Mouse (Mus musculus): Measurements from ENCODE around the gene 1190002N15Rik. TPM values are rescaled to one million over a fixed set of nuclear protein-coding genes. Genes with fewer than 3 reads are reported as not detected.

1190002N15Rik gene
- 10 to 100 TPM; 37.9 to 43.3 TPM for total RNA-seq (2021)

GRCm38 (mm10) chr9:94537970-94538822, at the start of gene 1190002N15Rik:
TSS of gene 1190002N15Rik (minus strand) at chr9:94538081.
- DNase-seq (ENCODE audit: low spot score in 2 of 2) = peak; percentile 92 to 94
- intact Hi-C loops (cut with DNase I) = loop anchor here (5.0 to 10.0 kb wide), 5 partner anchors 69 to 1916 kb away; no protein-coding TSS in a partner anchor

- no peak for DNase-seq (ENCODE audit: low spot score in 2 of 2)
- intact Hi-C loops (cut with DNase I) = no loop called here
Observed at GRCm38 (mm10) chr9:94582309-94582708, 44.4 kb upstream of the 1190002N15Rik start.

GRCm38 (mm10) chr9:94581661-94582060, 43.8 kb upstream of the 1190002N15Rik start:
- intact Hi-C loops (cut with DNase I) = no loop called here
- DNase-seq (ENCODE audit: low spot score in 2 of 2) = no peak

- intact Hi-C loops (cut with DNase I) = no loop called here
- no peak for DNase-seq (ENCODE audit: low spot score in 2 of 2)
Observed at GRCm38 (mm10) chr9:94580071-94580737, 42.3 kb upstream of the 1190002N15Rik start.

GRCm38 (mm10) chr9:94571802-94572201, 33.9 kb upstream of the 1190002N15Rik start:
- DNase-seq (ENCODE audit: low spot score in 2 of 2) = no peak
- intact Hi-C loops (cut with DNase I) = no loop called here

- no peak for DNase-seq (ENCODE audit: low spot score in 2 of 2)
- intact Hi-C loops (cut with DNase I) = no loop called here
Observed at GRCm38 (mm10) chr9:94568386-94568785, 30.5 kb upstream of the 1190002N15Rik start.

GRCm38 (mm10) chr9:94567722-94568314, 29.9 kb upstream of the 1190002N15Rik start:
- intact Hi-C loops (cut with DNase I) = no loop called here
- DNase-seq (ENCODE audit: low spot score in 2 of 2) = no peak

GRCm38 (mm10) chr9:94556776-94557514, 19.1 kb upstream of the 1190002N15Rik start:
- intact Hi-C loops (cut with DNase I) = no loop called here
- DNase-seq (ENCODE audit: low spot score in 2 of 2) = no peak

- DNase-seq (ENCODE audit: low spot score in 2 of 2) = no peak
- intact Hi-C loops (cut with DNase I) = no loop called here
Observed at GRCm38 (mm10) chr9:94556249-94556648, 18.4 kb upstream of the 1190002N15Rik start.

- DNase-seq (ENCODE audit: low spot score in 2 of 2) = no peak
- intact Hi-C loops (cut with DNase I) = no loop called here
Observed at GRCm38 (mm10) chr9:94550493-94551095, 12.7 kb upstream of the 1190002N15Rik start.

- no peak for DNase-seq (ENCODE audit: low spot score in 2 of 2)
- intact Hi-C loops (cut with DNase I) = no loop called here
Observed at GRCm38 (mm10) chr9:94543881-94544280, 6.0 kb upstream of the 1190002N15Rik start.

GRCm38 (mm10) chr9:94540343-94541095, 2.6 kb upstream of the 1190002N15Rik start:
- intact Hi-C loops (cut with DNase I) = no loop called here
- no peak for DNase-seq (ENCODE audit: low spot score in 2 of 2)

GRCm38 (mm10) chr9:94539346-94539865, 1.5 kb upstream of the 1190002N15Rik start:
- intact Hi-C loops (cut with DNase I) = loop anchor here (5.0 to 10.0 kb wide), 5 partner anchors 68 to 1917 kb away; no protein-coding TSS in a partner anchor
- DNase-seq (ENCODE audit: low spot score in 2 of 2) = no peak

GRCm38 (mm10) chr9:94538823-94539143, 902 bp upstream of the 1190002N15Rik start:
- intact Hi-C loops (cut with DNase I) = loop anchor here (5.0 to 10.0 kb wide), 5 partner anchors 69 to 1916 kb away; no protein-coding TSS in a partner anchor
- no peak for DNase-seq (ENCODE audit: low spot score in 2 of 2)

- intact Hi-C loops (cut with DNase I) = loop anchor here (5.0 to 10.0 kb wide), 5 partner anchors 70 to 1915 kb away; no protein-coding TSS in a partner anchor
- DNase-seq (ENCODE audit: low spot score in 2 of 2) = peak; percentile 77 to 78
Observed at GRCm38 (mm10) chr9:94537051-94537917, 597 bp downstream of the 1190002N15Rik start.

GRCm38 (mm10) chr9:94536261-94536905, 1.5 kb downstream of the 1190002N15Rik start:
- intact Hi-C loops (cut with DNase I) = loop anchor here (5.0 to 10.0 kb wide), 5 partner anchors 71 to 1914 kb away; no protein-coding TSS in a partner anchor
- DNase-seq (ENCODE audit: low spot score in 2 of 2) = no peak

- intact Hi-C loops (cut with DNase I) = loop anchor here (5.0 to 10.0 kb wide), 5 partner anchors 73 to 1912 kb away; no protein-coding TSS in a partner anchor
- no peak for DNase-seq (ENCODE audit: low spot score in 2 of 2)
Observed at GRCm38 (mm10) chr9:94534795-94535194, 3.1 kb downstream of the 1190002N15Rik start.

Measured in left cerebral cortex, postnatal 36 days (tissue).